Comparison of ENCODE assay signal across 8 mouse cellular contexts in genomic region chr6:86472100-86472955, GRCm38 (mm10). TPM values are rescaled to one million over a fixed set of nuclear protein-coding genes. Genes with fewer than 3 reads are reported as not detected.
A peak's percentile ranks its signal among the peaks of the same experiment; 100 is the strongest.
DNase-seq lines count a peak whose midpoint lies in the region; ATAC-seq and TF ChIP-seq lines count a peak whose summit lies in the region.

No protein-coding gene starts in this region.

- peak overlapping the region; percentile 64 to 76 for H3K4me3 ChIP-seq in MEL (ENCODE audit: control insufficient read depth in 1 of 2, insufficient read depth in 1 of 2, low read depth in 2 of 2, low read length in 2 of 2)
- H3K4me3 ChIP-seq in cerebellum, adult 2 months (replicated peaks; ENCODE audit: insufficient read depth, low read depth, low read length) = peak overlapping the region; percentile 64
- H3K4me3 ChIP-seq in forebrain, postnatal 0 days (ENCODE audit: low read depth, low read length) = peak overlapping the region; percentile 40
- peak overlapping the region; percentile 44 for H3K4me3 ChIP-seq in lung, embryonic 15.5 days

- peak overlapping the region; percentile 75 for H3K4me2 ChIP-seq in forebrain, postnatal 0 days (ENCODE audit: low read depth)
- peak overlapping the region; percentile 77 for H3K4me2 ChIP-seq in lung, embryonic 15.5 days

- H3K36me3 ChIP-seq in MEL (ENCODE audit: control insufficient read depth in 1 of 2, insufficient read depth in 2 of 2, low read length in 2 of 2) = peaks cover 0 to 28% of the 10 kb centered on the region in 2 experiments; a peak in 3 of 4 replicates
- H3K36me3 ChIP-seq in forebrain, postnatal 0 days (ENCODE audit: insufficient read depth) = peaks cover 7% of the 10 kb centered on the region; the same call in 1 of the 2 replicates
- H3K36me3 ChIP-seq in lung, embryonic 15.5 days = peaks cover 16% of the 10 kb centered on the region

- H3K9ac ChIP-seq in MEL (ENCODE audit: control insufficient read depth, low read depth, low read length, poor library complexity, severe bottlenecking) = peak overlapping the region; percentile 85
- peak overlapping the region; percentile 68 for H3K9ac ChIP-seq in forebrain, postnatal 0 days
- peak overlapping the region; percentile 66 for H3K9ac ChIP-seq in lung, embryonic 15.5 days

- peak; percentile 87 to 97 for TF ChIP-seq POLR2A in MEL (IDR thresholded peaks at IDR 0.05; ENCODE audit: control insufficient read depth in 1 of 2, insufficient read depth in 1 of 2, low read depth in 1 of 2, low read length in 2 of 2, poor library complexity in 1 of 2)
- TF ChIP-seq POLR2A in cerebellum, adult 2 months (IDR thresholded peaks at IDR 0.05; ENCODE audit: borderline replicate concordance, insufficient read depth, low read length) = peak; percentile 86; the same call in 1 of the 2 replicates

- peak in 1 of 2 experiments; percentile 33; a peak in 2 of 4 replicates for TF ChIP-seq EP300 in MEL (IDR thresholded peaks at IDR 0.05; ENCODE audit: low read depth in 1 of 2, low read length in 2 of 2)

- peak; percentile 28 for TF ChIP-seq RAD21 in MEL (IDR thresholded peaks at IDR 0.05; ENCODE audit: low read depth, low read length)

- peaks cover 6% of the 10 kb centered on the region; the same call in 1 of the 2 replicates for H3K79me2 ChIP-seq in MEL (ENCODE audit: control insufficient read depth, insufficient read depth, low read length, poor library complexity)

- peak; percentile 95 for ATAC-seq in forebrain, postnatal 0 days
- peak; percentile 94 for ATAC-seq in lung, embryonic 15.5 days (ENCODE audit: borderline replicate concordance, extremely low read depth, low FRiP score, low TSS enrichment)

- DNase-seq in MEL (ENCODE audit: low read depth, low spot score) = peak; percentile 99
- DNase-seq in cerebellum, adult 2 months = peak; percentile 100
- DNase-seq in forebrain, postnatal 0 days = peak; percentile 100
- peak; percentile 100 for DNase-seq in heart, postnatal 4 days
- DNase-seq in layer of hippocampus, adult 8-10 months (ENCODE audit: low spot score in 2 of 2) = peak; percentile 99 to 100
- DNase-seq in ovary, adult 18-20 months (ENCODE audit: low spot score) = peak; percentile 99
- DNase-seq in thymus, postnatal 0 days (ENCODE audit: low spot score) = peak; percentile 100

- peak overlapping the region; percentile 83 for H3K27ac ChIP-seq in MEL (ENCODE audit: control insufficient read depth, low read depth, low read length)
- H3K27ac ChIP-seq in cerebellum, adult 2 months (ENCODE audit: insufficient read depth, low read length) = peak overlapping the region; percentile 91
- peak overlapping the region; percentile 93 for H3K27ac ChIP-seq in forebrain, postnatal 0 days (ENCODE audit: low read depth, low read length)
- peak overlapping the region; percentile 88 for H3K27ac ChIP-seq in lung, embryonic 15.5 days

- H3K27me3 ChIP-seq in MEL (ENCODE audit: control insufficient read depth in 1 of 2, insufficient read depth in 2 of 2, low read length in 2 of 2) = no peaks in the 10 kb centered on the region
- no peaks in the 10 kb centered on the region for H3K27me3 ChIP-seq in cerebellum, adult 2 months (ENCODE audit: control insufficient read depth, insufficient read depth, low read length)
- no peaks in the 10 kb centered on the region for H3K27me3 ChIP-seq in forebrain, postnatal 0 days (ENCODE audit: insufficient read depth, low read length)
- no peaks in the 10 kb centered on the region for H3K27me3 ChIP-seq in lung, embryonic 15.5 days

- WGBS in cerebellum, adult 2 months = under 1% methylated on average over 56 of the region's 56 CpGs
- WGBS in forebrain, postnatal 0 days = 2% methylated on average over 56 of the region's 56 CpGs
- under 1% methylated on average over 56 of the region's 56 CpGs for WGBS in lung, embryonic 15.5 days

- H3K9me3 ChIP-seq in MEL (replicated peaks; ENCODE audit: insufficient read depth, low read length) = no peaks in the 10 kb centered on the region
- no peaks in the 10 kb centered on the region for H3K9me3 ChIP-seq in forebrain, postnatal 0 days (ENCODE audit: low read length)
- no peaks in the 10 kb centered on the region for H3K9me3 ChIP-seq in lung, embryonic 15.5 days

- peaks cover 13 to 36% of the 10 kb centered on the region in 2 experiments for H3K4me1 ChIP-seq in MEL (ENCODE audit: control insufficient read depth in 1 of 2, insufficient read depth in 2 of 2, low read length in 2 of 2)
- H3K4me1 ChIP-seq in cerebellum, adult 2 months (ENCODE audit: control insufficient read depth, insufficient read depth, low read length) = peaks cover 6% of the 10 kb centered on the region; the same call in 1 of the 2 replicates
- peaks cover 8% of the 10 kb centered on the region for H3K4me1 ChIP-seq in forebrain, postnatal 0 days (ENCODE audit: insufficient read depth)
- peaks cover 36% of the 10 kb centered on the region for H3K4me1 ChIP-seq in lung, embryonic 15.5 days

- TF ChIP-seq CTCF in MEL (IDR thresholded peaks at IDR 0.05 in 2 of 3, conservative IDR thresholded peaks at IDR 0.05 in 1 of 3; ENCODE audit: control insufficient read depth in 1 of 3, insufficient read depth in 1 of 3, low read depth in 2 of 3, low read length in 3 of 3, poor library complexity in 1 of 3, severe bottlenecking in 1 of 3) = peak; percentile 66 to 91 (median 90)
- TF ChIP-seq CTCF in cerebellum, adult 2 months (IDR thresholded peaks at IDR 0.05; ENCODE audit: borderline replicate concordance, insufficient read depth, low read depth, low read length) = peak; percentile 97
- peak; percentile 100 for TF ChIP-seq CTCF in forebrain, postnatal 0 days (IDR thresholded peaks at IDR 0.05; ENCODE audit: low read depth)

TF ChIP-seq in MEL, 35 proteins besides CTCF, POLR2A, EP300 and RAD21 (continues in another document):
- peak; percentile 30; the same call in 1 of the 2 replicates for TF ChIP-seq ZC3H11A (IDR thresholded peaks at IDR 0.05; ENCODE audit: low read depth, low read length)
- no peak for TF ChIP-seq GATA1 (IDR thresholded peaks at IDR 0.05; ENCODE audit: low read depth, low read length)
- TF ChIP-seq CHD1 (IDR thresholded peaks at IDR 0.05; ENCODE audit: low read depth, low read length) = no peak
- peak; percentile 99 for TF ChIP-seq MAX (IDR thresholded peaks at IDR 0.05; ENCODE audit: low read length)
- TF ChIP-seq NELFE (IDR thresholded peaks at IDR 0.05; ENCODE audit: low read depth, low read length) = peak; percentile 98
- TF ChIP-seq POLR2AphosphoS5 (IDR thresholded peaks at IDR 0.05; ENCODE audit: borderline replicate concordance, low read depth, low read length) = peak; percentile 83; the same call in 1 of the 2 replicates
- TF ChIP-seq HCFC1 (IDR thresholded peaks at IDR 0.05; ENCODE audit: low read depth, low read length) = peak; percentile 92
- peak; percentile 99 for TF ChIP-seq USF1 (IDR thresholded peaks at IDR 0.05; ENCODE audit: low read depth, low read length)
- TF ChIP-seq UBTF (IDR thresholded peaks at IDR 0.05; ENCODE audit: borderline replicate concordance, insufficient read depth, low read depth, low read length) = no peak
- peak; percentile 74; the same call in 1 of the 2 replicates for TF ChIP-seq KAT2A (conservative IDR thresholded peaks at IDR 0.05; ENCODE audit: low read depth, low read length)
- TF ChIP-seq MYC (IDR thresholded peaks at IDR 0.05; ENCODE audit: low read depth, low read length) = peak; percentile 96
- peak; percentile 95 for TF ChIP-seq ELF1 (IDR thresholded peaks at IDR 0.05; ENCODE audit: low read depth, low read length)
- TF ChIP-seq SIN3A (IDR thresholded peaks at IDR 0.05; ENCODE audit: low read length) = peak; percentile 64
- peak; percentile 35; the same call in 1 of the 2 replicates for TF ChIP-seq RCOR1 (IDR thresholded peaks at IDR 0.05; ENCODE audit: low read depth, low read length)
- TF ChIP-seq MAFK (IDR thresholded peaks at IDR 0.05; ENCODE audit: borderline replicate concordance, low read depth, low read length) = no peak

RNA-seq across cellular contexts. Expression of gene C87436, which starts 34.2 kb away (rescaled TPM):
- total RNA-seq in MEL (2012; rRNA removed) = 10.9 and 11.6 TPM in 2 replicates
- 10 to 100 TPM in 1 of 2 experiments, not detected in 1; 18.5 TPM for polyA plus RNA-seq in MEL (2012; ENCODE audit: insufficient read depth in 1 of 2, insufficient read length in 2 of 2, low read depth in 1 of 2, low replicate concordance in 2 of 2, missing spikeins in 1 of 2)
- 24.3 and 25.3 TPM in 2 replicates for polyA plus RNA-seq in cerebellum, adult 2 months (2012; rRNA removed)
- 20.5 and 24.8 TPM in 2 replicates for total RNA-seq in forebrain, postnatal 0 days (2014; rRNA removed)
- polyA plus RNA-seq in forebrain, postnatal 0 days (2015; fragmentation: Nextera tagmentation; extraction: Ambion mirVana) = 19.6 and 21.9 TPM in 2 replicates
- 10 to 100 TPM; 10.4 to 11.2 TPM for total RNA-seq in heart, postnatal 4 days (2021)
- 10 to 100 TPM; 18.4 to 24.0 (median 19.7) TPM for total RNA-seq in layer of hippocampus, adult 8-10 months (2022)
- polyA plus RNA-seq in lung, embryonic 15.5 days (2015; fragmentation: Nextera tagmentation; extraction: Ambion mirVana) = 20.9 and 22.1 TPM in 2 replicates
- polyA plus RNA-seq in thymus, postnatal 0 days (2015; fragmentation: Nextera tagmentation; extraction: Ambion mirVana) = 29.8 and 30.8 TPM in 2 replicates

RNA-seq across cellular contexts. Expression of gene Gm44790, which starts 45.9 kb away (rescaled TPM):
- total RNA-seq in MEL (2012; rRNA removed) = 0.77 and 0.88 TPM in 2 replicates
- polyA plus RNA-seq in MEL (2012; ENCODE audit: insufficient read depth in 1 of 2, insufficient read length in 2 of 2, low read depth in 1 of 2, low replicate concordance in 2 of 2, missing spikeins in 1 of 2) = under 1 TPM in 1 of 2 experiments, not detected in 1; 0.29 TPM
- 0.82 and 1.1 TPM in 2 replicates for polyA plus RNA-seq in cerebellum, adult 2 months (2012; rRNA removed)
- not detected in 2 replicates for total RNA-seq in forebrain, postnatal 0 days (2014; rRNA removed)
- polyA plus RNA-seq in forebrain, postnatal 0 days (2015; fragmentation: Nextera tagmentation; extraction: Ambion mirVana) = 0.67 and 2.0 TPM in 2 replicates
- not detected for total RNA-seq in heart, postnatal 4 days (2021)
- total RNA-seq in layer of hippocampus, adult 8-10 months (2022) = 1 to 10 TPM in 2 of 4 experiments, not detected in 2; 1.1 to 1.9 TPM
- 1.3 TPM in 1 of 2 replicates, not detected in the other for polyA plus RNA-seq in lung, embryonic 15.5 days (2015; fragmentation: Nextera tagmentation; extraction: Ambion mirVana)
- 0.25 and 0.31 TPM in 2 replicates for polyA plus RNA-seq in thymus, postnatal 0 days (2015; fragmentation: Nextera tagmentation; extraction: Ambion mirVana)

RNA-seq across cellular contexts. Expression of gene Pcbp1, which starts 53.8 kb away (rescaled TPM):
- 74.2 and 83.5 TPM in 2 replicates for total RNA-seq in MEL (2012; rRNA removed)
- 100 to 1,000 TPM in 1 of 2 experiments, not detected in 1; 385 TPM for polyA plus RNA-seq in MEL (2012; ENCODE audit: insufficient read depth in 1 of 2, insufficient read length in 2 of 2, low read depth in 1 of 2, low replicate concordance in 2 of 2, missing spikeins in 1 of 2)
- 179 and 186 TPM in 2 replicates for polyA plus RNA-seq in cerebellum, adult 2 months (2012; rRNA removed)
- 45.7 and 49.3 TPM in 2 replicates for total RNA-seq in forebrain, postnatal 0 days (2014; rRNA removed)
- 340 and 351 TPM in 2 replicates for polyA plus RNA-seq in forebrain, postnatal 0 days (2015; fragmentation: Nextera tagmentation; extraction: Ambion mirVana)
- total RNA-seq in heart, postnatal 4 days (2021) = 100 to 1,000 TPM; 227 to 230 TPM
- total RNA-seq in layer of hippocampus, adult 8-10 months (2022) = 100 to 1,000 TPM; 172 to 184 (median 178) TPM
- polyA plus RNA-seq in lung, embryonic 15.5 days (2015; fragmentation: Nextera tagmentation; extraction: Ambion mirVana) = 554 and 556 TPM in 2 replicates
- 466 and 487 TPM in 2 replicates for polyA plus RNA-seq in thymus, postnatal 0 days (2015; fragmentation: Nextera tagmentation; extraction: Ambion mirVana)

Comparison
In these comparisons a context has a peak if more than half of its experiments do, and no peak if none do; other contexts are left out.
1. Peak in every context shown above with its lines: DNase-seq, ATAC-seq, H3K4me3 ChIP-seq and H3K27ac ChIP-seq.